Mouse (Mus musculus) spleen, adult 2 months (tissue): ENCODE measurements around the gene Adprm. TPM values are rescaled to one million over a fixed set of nuclear protein-coding genes. Genes with fewer than 3 reads are reported as not detected.

Experiments
- DNase-seq, 2 experiments: peaks; one replicate each; pipeline versions ENCODE4 v3.0.0 to v3.0.0-alpha.2; 2012 to 2021; ENCODE audit warnings: low spot score in 2 of 2, low read depth in 1 of 2
- H3K27ac ChIP-seq: fragments of 200-500 bp; 2 replicates; pipeline ENCODE4 v1.5.1; 2012; ENCODE audit warnings: low read length, inconsistent platforms; ENCODE audit not compliant: insufficient read depth
- H3K27me3 ChIP-seq: fragments of 200-500 bp; 2 replicates; pipeline ENCODE4 v1.6.1; 2012; ENCODE audit warnings: mild to moderate bottlenecking, moderate library complexity, low read length, inconsistent platforms; ENCODE audit not compliant: control insufficient read depth, insufficient read depth
- H3K36me3 ChIP-seq: fragments of 200-500 bp; 2 replicates; pipeline ENCODE4 v1.6.1; 2012; ENCODE audit warnings: mild to moderate bottlenecking, low read length, inconsistent platforms; ENCODE audit not compliant: control insufficient read depth, insufficient read depth
- H3K4me1 ChIP-seq: fragments of 200-500 bp; 2 replicates; pipeline ENCODE4 v1.6.1; 2011; ENCODE audit warnings: inconsistent platforms; ENCODE audit not compliant: control insufficient read depth, insufficient read depth, insufficient read length
- H3K4me3 ChIP-seq: fragments of 200-500 bp; 2 replicates; pipeline ENCODE4 v1.5.1; 2011; ENCODE audit warnings: mild to moderate bottlenecking, inconsistent platforms; ENCODE audit not compliant: insufficient read depth, insufficient read length; ENCODE audit errors: extremely low read depth
- CTCF ChIP-seq: fragments of 200-500 bp; IDR thresholded peaks from 2 replicates; pipeline ENCODE4 v1.5.1; 2011; ENCODE audit warnings: mild to moderate bottlenecking, inconsistent platforms; ENCODE audit not compliant: insufficient read depth, insufficient read length, insufficient replicate concordance; ENCODE audit errors: extremely low read depth
- POLR2A ChIP-seq: fragments of 200-500 bp; IDR thresholded peaks from 2 replicates; pipeline ENCODE4 v1.6.1; 2011; ENCODE audit warnings: low read depth, low read length, inconsistent platforms
- WGBS: fragments of 180-500 bp; shearing (Covaris S2); methylation state at CpG from one replicate; pipeline ENCODE4 v1.1.7; 2018; 5-methylcytosine and 5-hydroxymethylcytosine counted together
- polyA plus RNA-seq: library from polyadenylated mRNA; depleted of rRNA; stranded (reverse); fragments of >200 nt; gene quantifications from 2 replicates; pipeline ENCODE4 v1.2.3, GENCODE M21; 2012

Adprm gene
- polyA plus RNA-seq, 1 experiment, result 7.4 TPM

- Histone ChIP-seq H3K27ac (no peak overlapping the region), H3K4me1 (peaks cover 2% of the 10 kb centered on the region; the same call in 1 of the 2 replicates), H3K4me3 (no peak overlapping the region), H3K36me3 (peaks cover 20% of the 10 kb centered on the region), H3K27me3 (no peaks in the 10 kb centered on the region)
- 88% methylated on average over 8 of the region's 8 CpGs for WGBS
- TF ChIP-seq CTCF (no peak), POLR2A (no peak)
- DNase-seq, result no peak
Measured at GRCm38 (mm10) chr11:67054754-67055365, 2.5 kb upstream of the Adprm start.

GRCm38 (mm10) chr11:67051676-67052320 lies 596 bp downstream of the Adprm start:
- 15% methylated on average over 16 of the region's 16 CpGs for WGBS
- no peaks in the 10 kb centered on the region for H3K27me3 ChIP-seq
- peaks cover 2% of the 10 kb centered on the region; the same call in 1 of the 2 replicates for H3K4me1 ChIP-seq
- peak overlapping the region; percentile 99 for H3K4me3 ChIP-seq
- DNase-seq, result no peak
- peak overlapping the region; percentile 70 for H3K27ac ChIP-seq
- H3K36me3 ChIP-seq, result peaks cover 8% of the 10 kb centered on the region
- no peak for TF ChIP-seq POLR2A
- TF ChIP-seq CTCF, result no peak

- WGBS, result 84% methylated on average over 3 of the region's 3 CpGs
- no peak for TF ChIP-seq CTCF
- H3K36me3 ChIP-seq, result no peaks in the 10 kb centered on the region
- no peak for DNase-seq
- no peak overlapping the region for H3K27ac ChIP-seq
- H3K27me3 ChIP-seq, result no peaks in the 10 kb centered on the region
- H3K4me3 ChIP-seq, result no peak overlapping the region
- peaks cover 2% of the 10 kb centered on the region; the same call in 1 of the 2 replicates for H3K4me1 ChIP-seq
Measured at GRCm38 (mm10) chr11:67049256-67049655, 3.1 kb downstream of the Adprm start.

GRCm38 (mm10) chr11:67048496-67048895 lies 3.9 kb downstream of the Adprm start:
- no peaks in the 10 kb centered on the region for H3K36me3 ChIP-seq
- TF ChIP-seq POLR2A (no peak), CTCF (no peak)
- H3K27me3 ChIP-seq, result no peaks in the 10 kb centered on the region
- 70% methylated on average over 8 of the region's 8 CpGs for WGBS
- DNase-seq, result no peak
- H3K4me3 ChIP-seq, result no peak overlapping the region
- H3K4me1 ChIP-seq, result peaks cover 2% of the 10 kb centered on the region; the same call in 1 of the 2 replicates
- no peak overlapping the region for H3K27ac ChIP-seq

DNA sequence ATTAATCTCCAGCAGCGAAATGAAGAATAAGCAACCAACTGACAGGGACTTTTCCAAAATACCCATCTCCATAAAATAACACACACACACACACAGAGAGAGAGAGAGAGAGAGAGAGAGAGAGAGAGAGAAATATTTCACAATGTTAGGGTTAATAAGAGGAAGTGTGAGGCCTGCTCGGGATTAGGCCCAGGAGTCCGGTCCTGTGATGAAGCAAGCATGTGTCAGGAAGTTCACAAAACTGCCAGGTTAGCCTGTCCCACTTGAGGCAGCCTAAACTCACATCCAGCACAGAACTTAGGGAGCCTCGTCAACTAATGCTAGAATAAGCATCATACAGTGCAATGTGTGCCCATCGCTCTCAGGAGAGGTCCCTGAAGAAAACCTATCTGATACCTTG lies 5.2 kb downstream of the Adprm start:
- no peak overlapping the region for H3K27ac ChIP-seq
- no peaks in the 10 kb centered on the region for H3K27me3 ChIP-seq
- WGBS, result 75% methylated on average over 5 of the region's 5 CpGs
- H3K4me1 ChIP-seq, result peaks cover 2% of the 10 kb centered on the region; the same call in 1 of the 2 replicates
- H3K36me3 ChIP-seq, result no peaks in the 10 kb centered on the region
- no peak for DNase-seq
- no peak for TF ChIP-seq POLR2A
- no peak for TF ChIP-seq CTCF
- no peak overlapping the region for H3K4me3 ChIP-seq

GRCm38 (mm10) chr11:67044959-67045358 lies 7.4 kb downstream of the Adprm start:
- WGBS, result 93% methylated on average over 6 of the region's 6 CpGs

GRCm38 (mm10) chr11:67043007-67043406 lies 9.4 kb downstream of the Adprm start:
- WGBS, result 75% methylated on average over 8 of the region's 8 CpGs
- Histone ChIP-seq H3K27me3 (no peaks in the 10 kb centered on the region), H3K27ac (no peak overlapping the region), H3K4me1 (no peaks in the 10 kb centered on the region), H3K4me3 (no peak overlapping the region), H3K36me3 (peaks cover 13% of the 10 kb centered on the region)
- TF ChIP-seq POLR2A (no peak), CTCF (no peak)
- DNase-seq, result no peak

More at GRCm38 (mm10) chr11:67044959-67045358, 7.4 kb downstream of the Adprm start:
- Histone ChIP-seq H3K27me3 (no peaks in the 10 kb centered on the region), H3K4me3 (no peak overlapping the region), H3K27ac (no peak overlapping the region), H3K4me1 (no peaks in the 10 kb centered on the region), H3K36me3 (peaks cover 8% of the 10 kb centered on the region)
- TF ChIP-seq POLR2A (no peak), CTCF (no peak)
- DNase-seq, result no peak
